Mouse (Mus musculus): Measurements from ENCODE around the gene Cxcl17. TPM values are rescaled to one million over a fixed set of nuclear protein-coding genes. Genes with fewer than 3 reads are reported as not detected.
"Not testable (repeated sequence)": the region's sequence is repeated elsewhere in the genome, so short reads cannot be mapped to it uniquely, and the experiment has no call there.

The Cxcl17 gene
- total RNA-seq (2014; rRNA removed) (not detected in 2 replicates), polyA plus RNA-seq (2015; fragmentation: Nextera tagmentation; extraction: Ambion mirVana) (0.66 and 0.82 TPM in 2 replicates)

DNA sequence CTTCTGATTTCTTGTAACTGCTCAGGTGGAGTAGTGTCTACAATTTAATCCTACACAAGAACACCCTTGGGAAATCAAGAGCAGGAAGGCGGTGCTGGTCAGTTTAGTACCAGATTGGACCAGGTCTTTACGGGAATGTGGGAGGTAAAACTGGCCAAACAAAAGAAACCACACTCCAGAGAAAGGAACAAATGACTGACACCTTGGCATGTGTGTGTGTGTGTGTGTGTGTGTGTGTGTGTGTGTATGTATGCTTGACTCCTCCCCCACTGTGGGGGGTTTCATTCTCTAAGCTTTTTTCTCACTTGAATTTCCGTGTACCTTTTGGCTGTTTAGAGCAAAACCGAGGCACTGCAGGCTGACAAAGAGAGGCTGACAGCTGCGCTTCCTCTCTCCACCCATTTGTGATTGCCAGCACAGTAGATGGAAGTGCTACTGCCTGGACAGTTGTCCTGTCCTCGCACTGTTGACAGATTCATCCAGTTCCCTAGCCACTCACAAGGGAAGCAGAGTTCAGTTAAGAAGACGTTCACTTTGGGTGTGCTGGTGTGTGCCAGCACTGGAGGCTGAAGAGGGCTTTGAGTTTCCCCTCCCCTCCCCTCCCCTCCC is at the start of gene Cxcl17:
Gene Cxcl17 (minus strand): TSS at position 54 of the 609 bp plus-strand sequence.
- no peak for ATAC-seq
- H3K4me3 ChIP-seq (ENCODE audit: low read length): no peak within 1 kb of the TSS
- no peak within 1 kb of the TSS for H3K27ac ChIP-seq
- H3K9ac ChIP-seq (replicated peaks; ENCODE audit: low read length): no peak within 1 kb of the TSS
- WGBS: 44% methylated on average over 7 of the region's 7 CpGs
- no peak within 1 kb of the TSS for H3K4me2 ChIP-seq (ENCODE audit: low read depth, low read length)
- H3K4me1 ChIP-seq (ENCODE audit: insufficient read depth, low read length): no peaks in the 10 kb centered on the region
- H3K27me3 ChIP-seq (ENCODE audit: insufficient read depth, low read length): no peaks in the 10 kb centered on the region
- H3K9me3 ChIP-seq (ENCODE audit: low read length): no peaks in the 10 kb centered on the region
- TF ChIP-seq CTCF (IDR thresholded peaks at IDR 0.05; ENCODE audit: low read depth): no peak
- DNase-seq (ENCODE audit: low spot score): no peak
- H3K36me3 ChIP-seq (ENCODE audit: insufficient read depth, low read length): no peaks in the 10 kb centered on the region

DNA sequence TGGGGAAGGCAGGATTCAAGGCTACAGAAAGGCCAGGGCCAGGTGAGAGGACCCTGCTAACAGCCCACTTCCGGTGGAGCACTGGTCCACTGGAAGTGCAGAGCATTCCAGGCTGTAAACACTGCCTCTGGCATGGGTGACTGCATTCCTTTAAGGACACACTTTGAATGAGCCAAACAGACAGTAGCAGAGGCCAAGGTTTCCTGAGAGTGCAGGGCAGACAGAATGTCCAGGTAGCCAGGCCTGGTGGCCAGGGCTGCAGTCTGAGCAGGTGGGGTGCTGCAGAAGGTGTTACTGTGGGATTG is 49.3 kb upstream of the Cxcl17 start:
- not testable (repeated sequence) for H3K4me3 ChIP-seq (ENCODE audit: low read length); H3K4me2 ChIP-seq (ENCODE audit: low read depth, low read length); H3K9me3 ChIP-seq (ENCODE audit: low read length); DNase-seq (ENCODE audit: low spot score); H3K27ac ChIP-seq; ATAC-seq; H3K9ac ChIP-seq (replicated peaks; ENCODE audit: low read length); H3K4me1 ChIP-seq (ENCODE audit: insufficient read depth, low read length); H3K27me3 ChIP-seq (ENCODE audit: insufficient read depth, low read length); H3K36me3 ChIP-seq (ENCODE audit: insufficient read depth, low read length)
- no CpG with 5 or more reads among the region's 1 CpGs for whole genome bisulfite sequencing

DNA sequence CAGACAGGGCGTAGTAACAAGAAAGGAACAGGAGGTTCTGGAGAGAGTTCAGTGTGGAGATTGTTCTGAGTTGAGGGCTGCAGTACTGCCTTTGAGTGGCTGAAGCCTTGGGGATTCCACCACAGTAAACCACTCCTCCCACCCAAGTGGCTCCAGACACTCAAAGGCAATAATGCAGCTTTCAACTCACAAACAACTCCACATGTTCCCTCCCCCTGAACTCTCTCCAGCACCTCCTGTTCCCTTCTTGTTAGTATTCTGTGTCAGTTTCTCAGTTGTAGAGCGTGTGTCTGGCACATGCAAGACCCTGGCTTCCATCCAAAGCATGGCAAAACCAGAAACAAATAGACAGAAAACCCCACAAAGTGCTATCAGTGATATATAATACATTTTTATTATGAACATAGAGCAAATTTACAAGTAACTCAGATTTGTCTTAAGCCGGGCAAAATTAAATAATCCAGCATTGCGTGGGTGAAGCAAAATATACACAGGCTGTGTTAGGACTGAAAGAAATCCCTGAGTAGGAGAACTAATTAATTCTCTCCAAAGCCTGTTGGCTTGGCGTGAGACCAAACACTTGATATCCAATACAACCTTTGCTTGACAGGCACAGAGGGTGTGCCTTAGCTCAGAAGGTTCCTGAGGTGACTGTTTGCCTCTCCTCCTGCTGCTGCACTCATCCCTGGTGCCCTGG is 48.8 kb upstream of the Cxcl17 start:
- not testable (repeated sequence) for H3K4me2 ChIP-seq (ENCODE audit: low read depth, low read length); H3K4me1 ChIP-seq (ENCODE audit: insufficient read depth, low read length); H3K27ac ChIP-seq; H3K27me3 ChIP-seq (ENCODE audit: insufficient read depth, low read length); H3K4me3 ChIP-seq (ENCODE audit: low read length); H3K36me3 ChIP-seq (ENCODE audit: insufficient read depth, low read length); H3K9me3 ChIP-seq (ENCODE audit: low read length); H3K9ac ChIP-seq (replicated peaks; ENCODE audit: low read length)
- peak; percentile 66 for DNase-seq (ENCODE audit: low spot score)
- 34% methylated on average over 4 of the region's 5 CpGs for WGBS
- peak; percentile 73 for ATAC-seq

DNA sequence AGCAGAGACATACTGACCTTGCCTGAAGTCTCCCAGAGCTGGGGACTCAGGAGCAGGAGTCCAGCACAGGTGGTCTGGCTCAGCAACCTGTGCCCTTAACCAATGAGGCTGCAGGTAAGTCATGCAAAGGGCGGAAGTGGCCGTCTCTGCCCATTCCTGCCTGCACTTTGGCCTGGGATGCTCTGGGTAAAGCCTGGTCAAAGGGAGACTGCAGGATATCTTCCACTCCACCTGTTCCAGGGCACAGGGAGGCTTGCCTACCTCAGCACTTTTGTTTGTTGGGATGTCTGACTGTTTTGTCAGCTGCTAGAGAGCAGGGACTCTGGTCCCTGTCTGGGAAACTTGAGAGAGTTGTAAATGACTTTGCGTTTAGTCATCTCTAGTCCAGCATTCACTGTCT is 39.4 kb upstream of the Cxcl17 start:
- Histone ChIP-seq H3K4me1 (ENCODE audit: insufficient read depth, low read length) (no peaks in the 10 kb centered on the region), H3K4me2 (ENCODE audit: low read depth, low read length) (no peak overlapping the region), H3K9me3 (ENCODE audit: low read length) (no peaks in the 10 kb centered on the region), H3K27me3 (ENCODE audit: insufficient read depth, low read length) (no peaks in the 10 kb centered on the region), H3K27ac (no peak overlapping the region), H3K9ac (replicated peaks; ENCODE audit: low read length) (no peak overlapping the region), H3K4me3 (ENCODE audit: low read length) (no peak overlapping the region), H3K36me3 (ENCODE audit: insufficient read depth, low read length) (no peaks in the 10 kb centered on the region)
- TF ChIP-seq CTCF (IDR thresholded peaks at IDR 0.05; ENCODE audit: low read depth): no peak
- ATAC-seq: no peak
- 78% methylated on average over 3 of the region's 3 CpGs for WGBS
- DNase-seq (ENCODE audit: low spot score): no peak

DNA sequence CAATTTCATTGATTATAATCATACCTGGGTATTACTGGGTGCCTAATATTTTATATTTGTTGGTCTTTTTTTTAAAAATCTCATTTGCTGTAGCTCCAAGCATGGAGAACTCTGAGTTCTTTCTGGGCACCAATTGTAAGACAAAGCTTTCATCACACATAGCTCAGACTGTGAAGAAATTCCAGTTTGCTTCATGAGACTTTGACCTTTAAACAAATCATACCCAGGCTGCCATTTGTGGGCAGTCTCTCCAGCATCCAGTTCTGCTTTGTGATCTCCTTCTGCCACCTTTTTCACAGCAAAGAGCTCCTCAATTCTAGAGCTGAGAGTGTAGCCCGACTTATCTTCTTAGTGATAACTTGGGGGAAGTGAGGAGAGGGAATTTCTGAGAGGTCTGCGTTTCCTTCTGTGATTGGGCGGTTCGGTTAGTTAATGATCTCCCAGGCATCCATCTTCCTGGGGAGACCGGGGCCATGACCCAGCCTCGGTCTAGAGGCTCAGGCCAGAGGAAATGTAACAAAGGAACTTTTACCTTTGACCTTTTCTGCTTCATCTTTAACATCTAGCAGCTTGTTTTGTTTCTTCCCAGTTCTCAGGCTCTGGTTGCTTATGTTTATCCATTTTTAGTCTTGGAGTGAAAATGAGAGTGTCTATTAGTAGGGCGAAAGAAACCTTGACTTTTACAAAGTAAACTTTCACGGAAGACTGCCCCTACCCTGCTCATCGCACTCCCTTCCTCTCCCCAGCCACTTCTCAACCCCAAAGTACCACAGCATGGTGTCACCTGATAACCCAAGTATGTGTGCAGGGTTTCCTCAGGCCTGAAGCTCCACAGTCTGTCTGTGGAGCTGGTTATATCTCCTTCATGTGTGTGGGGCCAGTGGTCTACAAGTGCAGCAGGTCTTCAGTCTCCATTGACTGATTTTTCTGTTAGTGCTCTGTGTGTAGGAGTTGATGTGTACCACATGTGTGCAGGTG is 37.5 kb upstream of the Cxcl17 start:
- H3K27me3 ChIP-seq (ENCODE audit: insufficient read depth, low read length): no peaks in the 10 kb centered on the region
- ATAC-seq (no peak), DNase-seq (ENCODE audit: low spot score) (no peak)
- H3K4me1 ChIP-seq (ENCODE audit: insufficient read depth, low read length): no peaks in the 10 kb centered on the region
- no peak overlapping the region for H3K4me3 ChIP-seq (ENCODE audit: low read length)
- TF ChIP-seq CTCF (IDR thresholded peaks at IDR 0.05; ENCODE audit: low read depth): no peak
- H3K36me3 ChIP-seq (ENCODE audit: insufficient read depth, low read length): no peaks in the 10 kb centered on the region
- 49% methylated on average over 9 of the region's 9 CpGs for WGBS
- no peak overlapping the region for H3K9ac ChIP-seq (replicated peaks; ENCODE audit: low read length)
- no peaks in the 10 kb centered on the region for H3K9me3 ChIP-seq (ENCODE audit: low read length)
- no peak overlapping the region for H3K4me2 ChIP-seq (ENCODE audit: low read depth, low read length)
- no peak overlapping the region for H3K27ac ChIP-seq

DNA sequence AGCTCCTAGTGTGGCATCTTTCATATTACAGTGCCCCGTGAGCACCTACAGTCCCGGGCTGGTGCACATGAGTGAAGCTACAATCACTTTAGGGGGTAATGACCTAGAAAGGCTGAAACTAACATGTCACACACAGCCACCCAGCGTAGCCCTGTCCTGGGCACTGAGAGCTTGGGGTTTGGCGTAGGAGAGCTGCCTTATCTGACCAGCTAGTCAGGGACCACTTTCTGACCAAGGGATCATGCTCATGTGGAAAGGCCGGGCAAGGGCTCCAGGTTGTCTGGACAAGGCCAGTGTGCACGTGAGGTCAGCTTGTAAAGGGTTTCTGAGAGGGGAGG is 28.1 kb upstream of the Cxcl17 start:
- Histone ChIP-seq H3K27me3 (ENCODE audit: insufficient read depth, low read length) (no peaks in the 10 kb centered on the region), H3K9ac (replicated peaks; ENCODE audit: low read length) (no peak overlapping the region), H3K4me3 (ENCODE audit: low read length) (no peak overlapping the region), H3K4me2 (ENCODE audit: low read depth, low read length) (no peak overlapping the region), H3K4me1 (ENCODE audit: insufficient read depth, low read length) (no peaks in the 10 kb centered on the region), H3K36me3 (ENCODE audit: insufficient read depth, low read length) (no peaks in the 10 kb centered on the region), H3K9me3 (ENCODE audit: low read length) (no peaks in the 10 kb centered on the region), H3K27ac (no peak overlapping the region)
- 89% methylated on average over 6 of the region's 6 CpGs for WGBS
- TF ChIP-seq CTCF (IDR thresholded peaks at IDR 0.05; ENCODE audit: low read depth): no peak
- no peak for ATAC-seq
- DNase-seq (ENCODE audit: low spot score): no peak

Data from hindbrain, postnatal 0 days (tissue).